ENCODE assay signal across 8 mouse cellular contexts in genomic region chr16:95824720-95825534, GRCm38 (mm10).
DNase-seq lines count a peak whose midpoint lies in the region; ATAC-seq and TF ChIP-seq lines count a peak whose summit lies in the region.

No protein-coding gene starts in this region.

- peak; percentile 8 for DNase-seq in G1E (ENCODE audit: low spot score)
- DNase-seq in brain, embryonic 14.5 days (ENCODE audit: low read depth): peak; percentile 61
- peak; percentile 75 for DNase-seq in gastrocnemius, adult 2 months
- peak; percentile 20 for DNase-seq in naive thymus-derived CD4-positive, alpha-beta T cell, adult 2 months (ENCODE audit: low read depth)
- DNase-seq in frontal cortex, postnatal 25 days (ENCODE audit: low spot score in 2 of 2): no peak
- DNase-seq in layer of hippocampus, adult 8-10 months (ENCODE audit: low spot score in 2 of 2): no peak

- H3K4me2 ChIP-seq in hindbrain, embryonic 16.5 days (ENCODE audit: low read length): no peak overlapping the region
- no peak overlapping the region for H3K4me2 ChIP-seq in liver, embryonic 12.5 days

- 0 out of 2 replicates have a peak, but pooled peaks have one; percentile 24 for ATAC-seq in G1E (ENCODE audit: extremely low read depth, insufficient number of reproducible peaks, low FRiP score, poor library complexity, severe bottlenecking)
- peak; percentile 80 for ATAC-seq in hindbrain, embryonic 16.5 days
- peak; percentile 36 for ATAC-seq in liver, embryonic 12.5 days

- peaks cover 20% of the 10 kb centered on the region for H3K27me3 ChIP-seq in G1E (ENCODE audit: insufficient read depth, low read length)
- no peaks in the 10 kb centered on the region for H3K27me3 ChIP-seq in hindbrain, embryonic 16.5 days (replicated peaks; ENCODE audit: control insufficient read depth, insufficient read depth, low read length)
- H3K27me3 ChIP-seq in liver, embryonic 12.5 days (replicated peaks): peaks cover 22% of the 10 kb centered on the region

- TF ChIP-seq CTCF in G1E (IDR thresholded peaks at IDR 0.05; ENCODE audit: low read depth, low read length): no peak
- TF ChIP-seq CTCF in brain, embryonic 14.5 days (IDR thresholded peaks at IDR 0.05; ENCODE audit: borderline replicate concordance, extremely low read depth, insufficient read depth, insufficient read length): no peak
- no peak for TF ChIP-seq CTCF in gastrocnemius, adult 2 months (IDR thresholded peaks at IDR 0.05)

- H3K4me3 ChIP-seq in G1E (ENCODE audit: low read depth, low read length): no peak overlapping the region
- H3K4me3 ChIP-seq in gastrocnemius, adult 2 months: peak overlapping the region; percentile 50
- H3K4me3 ChIP-seq in hindbrain, embryonic 16.5 days (ENCODE audit: low read length): no peak overlapping the region
- H3K4me3 ChIP-seq in liver, embryonic 12.5 days: no peak overlapping the region

- TF ChIP-seq POLR2A in brain, embryonic 14.5 days (IDR thresholded peaks at IDR 0.05; ENCODE audit: borderline replicate concordance, extremely low read depth, insufficient read depth, insufficient read length, poor library complexity, severe bottlenecking): no peak

- H3K9ac ChIP-seq in hindbrain, embryonic 16.5 days (ENCODE audit: low read depth, low read length): no peak overlapping the region
- H3K9ac ChIP-seq in liver, embryonic 12.5 days: no peak overlapping the region

- no peaks in the 10 kb centered on the region for H3K36me3 ChIP-seq in G1E (replicated peaks)
- no peaks in the 10 kb centered on the region for H3K36me3 ChIP-seq in hindbrain, embryonic 16.5 days (ENCODE audit: control insufficient read depth, insufficient read depth, low read length)
- H3K36me3 ChIP-seq in liver, embryonic 12.5 days: no peaks in the 10 kb centered on the region

- WGBS in hindbrain, embryonic 16.5 days: 22% methylated on average over 7 of the region's 7 CpGs
- WGBS in liver, embryonic 12.5 days (ENCODE audit: insufficient replicate concordance): 8% methylated on average over 7 of the region's 7 CpGs

- H3K4me1 ChIP-seq in G1E (ENCODE audit: insufficient read depth, low read depth, low read length): peaks cover 6% of the 10 kb centered on the region; the same call in 1 of the 2 replicates
- peaks cover 6% of the 10 kb centered on the region for H3K4me1 ChIP-seq in hindbrain, embryonic 16.5 days (ENCODE audit: control insufficient read depth, insufficient read depth, low read depth, low read length)
- peaks cover 30% of the 10 kb centered on the region for H3K4me1 ChIP-seq in liver, embryonic 12.5 days

- H3K9me3 ChIP-seq in G1E (replicated peaks): peaks cover 4% of the 10 kb centered on the region
- no peaks in the 10 kb centered on the region for H3K9me3 ChIP-seq in hindbrain, embryonic 16.5 days (ENCODE audit: control insufficient read depth, low read length)
- H3K9me3 ChIP-seq in liver, embryonic 12.5 days (replicated peaks): no peaks in the 10 kb centered on the region

- intact Hi-C loops in gastrocnemius, adult 2 months (cut with DNase I): loop anchor here (2.0 to 5.0 kb wide), 2 partner anchors 64 to 123 kb away; partner anchors contain the start of gene Ets2

- H3K27ac ChIP-seq in gastrocnemius, adult 2 months: peak overlapping the region; percentile 86
- H3K27ac ChIP-seq in hindbrain, embryonic 16.5 days (ENCODE audit: low read depth, low read length): peak overlapping the region; percentile 4; the same call in 1 of the 2 replicates
- H3K27ac ChIP-seq in liver, embryonic 12.5 days: 0 out of 2 replicates have a peak overlapping the region, but pooled peaks have one; percentile 27

Comparison
In these comparisons a context has a peak if more than half of its experiments do, and no peak if none do; other contexts are left out.
1. ATAC-seq: peak in every context shown above with its lines; median percentile 80 in hindbrain, embryonic 16.5 days; 36 in liver, embryonic 12.5 days; 24 in G1E.
2. DNase-seq: peak in G1E (single experiment), brain, embryonic 14.5 days (single experiment), gastrocnemius, adult 2 months (single experiment) and naive thymus-derived CD4-positive, alpha-beta T cell, adult 2 months (single experiment); none in frontal cortex, postnatal 25 days (0 of 2) and layer of hippocampus, adult 8-10 months (0 of 2).
3. H3K27ac ChIP-seq: peak in every context shown above with its lines; median percentile 86 in gastrocnemius, adult 2 months; 27 in liver, embryonic 12.5 days; 4 in hindbrain, embryonic 16.5 days.